Mouse (Mus musculus) cortical plate, adult 2 months (tissue): ENCODE measurements around the gene Bicd1.
A peak's percentile ranks its signal among the peaks of the same experiment; 100 is the strongest.

Source experiments
- CTCF ChIP-seq: fragments of 200-500 bp; IDR thresholded peaks from 2 replicates; pipeline ENCODE4 v1.5.1; 2011; ENCODE audit warnings: mild to moderate bottlenecking, control low read depth, low read length; ENCODE audit not compliant: insufficient read depth; ENCODE audit errors: extremely low read depth
- POLR2A ChIP-seq: fragments of 200-500 bp; IDR thresholded peaks from 2 replicates; pipeline ENCODE4 v1.6.1; 2011; ENCODE audit warnings: mild to moderate bottlenecking, low read length, control low read depth; ENCODE audit not compliant: insufficient read depth; ENCODE audit errors: extremely low read depth

- TF ChIP-seq CTCF: peak; percentile 8; the same call in 1 of the 2 replicates
- no peak for TF ChIP-seq POLR2A
Observed at GRCm38 (mm10) chr6:149439140-149439539, 30.5 kb downstream of the Bicd1 start.
